Mouse (Mus musculus) right cerebral cortex, postnatal 36 days (tissue): ENCODE measurements around the gene Zscan2.
A peak's percentile ranks its signal among the peaks of the same experiment; 100 is the strongest.

Source experiments
- DNase-seq, 2 experiments: peaks; one replicate each; pipeline ENCODE4 v3.0.0; 2022; ENCODE audit warnings: low spot score in 2 of 2, mixed read lengths in 1 of 2

Gene Zscan2

DNA sequence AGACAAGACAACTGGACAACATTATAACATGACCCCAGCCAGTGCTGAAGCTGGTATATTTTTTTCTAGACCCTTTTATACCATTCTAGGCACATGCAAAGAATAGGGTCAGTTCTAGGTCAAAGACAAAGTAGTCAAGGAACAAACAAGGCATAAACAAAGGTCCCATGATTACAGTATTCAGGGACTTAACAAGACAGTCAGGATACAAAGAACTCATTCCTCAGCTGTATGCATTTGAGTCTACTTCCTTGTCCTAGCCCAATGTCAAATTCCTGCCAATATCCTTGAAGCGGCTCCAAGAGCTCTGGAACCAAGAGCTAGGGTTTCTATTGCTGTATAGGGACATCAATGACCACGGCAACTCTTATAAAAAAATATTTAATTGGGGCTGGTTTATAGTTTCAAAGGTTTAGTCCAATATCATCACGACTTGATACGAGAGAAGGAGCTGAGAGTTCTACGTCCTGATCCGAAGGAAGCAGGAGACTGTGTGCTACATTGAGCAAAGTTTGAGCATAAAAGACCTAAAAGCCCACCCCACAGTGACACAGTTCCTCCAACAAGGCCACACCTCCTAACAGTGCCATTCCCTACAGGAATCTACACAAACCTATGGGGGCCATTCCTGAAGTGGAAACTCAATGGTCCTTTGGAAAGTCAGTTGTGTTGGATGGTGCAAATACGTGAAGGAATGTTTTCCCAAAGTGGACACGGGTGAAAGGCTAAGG is 16.6 kb upstream of the Zscan2 start:
- no peak for DNase-seq

DNA sequence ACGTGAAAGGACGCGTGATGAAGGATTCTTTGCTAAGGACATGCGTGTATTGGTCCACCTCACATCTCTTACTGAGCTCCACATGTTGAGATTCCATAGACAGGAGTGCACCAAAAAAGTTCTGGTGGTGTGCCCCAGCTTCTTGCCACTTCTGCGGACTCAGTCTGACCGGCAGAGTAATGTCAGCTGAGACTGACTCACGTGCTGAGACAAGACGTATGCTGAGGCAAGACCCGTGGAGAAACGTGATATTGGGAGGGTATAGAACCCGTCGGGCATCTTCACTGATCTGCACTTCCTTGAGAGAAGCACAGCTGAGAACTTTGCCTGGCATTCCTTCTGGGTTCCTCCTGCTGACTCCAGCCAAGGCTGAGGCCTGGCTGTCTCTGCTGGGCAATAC is 16.0 kb upstream of the Zscan2 start:
- DNase-seq = no peak

DNA sequence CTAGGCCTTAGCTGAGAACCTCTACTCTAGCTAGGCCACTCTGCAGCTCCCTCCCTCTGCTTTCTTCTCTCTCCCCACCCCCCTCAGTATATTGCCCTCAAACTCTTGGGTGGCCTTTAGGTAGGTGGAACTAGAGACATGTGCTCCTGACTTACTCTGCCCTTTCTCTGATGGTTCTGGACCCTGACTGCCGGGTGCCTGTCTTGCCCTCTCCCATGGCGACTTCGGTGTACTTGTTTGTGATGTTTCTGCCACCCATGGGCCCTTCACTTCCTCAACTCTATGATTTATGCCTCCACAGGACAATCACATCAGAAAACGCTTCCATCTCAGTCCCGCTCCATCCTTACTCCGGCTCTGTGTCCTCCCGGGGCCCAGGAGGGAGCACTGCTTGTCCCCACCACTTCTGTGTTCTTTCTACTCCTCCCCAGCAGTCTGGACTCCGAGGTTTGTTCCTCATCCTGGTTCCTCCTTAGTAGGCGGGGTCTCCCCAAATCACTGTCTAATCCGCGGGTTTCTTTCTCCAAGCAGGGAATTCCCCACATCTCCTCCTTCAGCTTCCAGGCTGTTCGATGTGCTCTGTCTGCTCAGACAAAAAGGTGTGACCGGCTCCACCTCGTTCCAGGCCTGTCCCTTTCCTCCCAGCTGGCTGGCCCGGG is 15.0 kb upstream of the Zscan2 start:
- no peak for DNase-seq

DNA sequence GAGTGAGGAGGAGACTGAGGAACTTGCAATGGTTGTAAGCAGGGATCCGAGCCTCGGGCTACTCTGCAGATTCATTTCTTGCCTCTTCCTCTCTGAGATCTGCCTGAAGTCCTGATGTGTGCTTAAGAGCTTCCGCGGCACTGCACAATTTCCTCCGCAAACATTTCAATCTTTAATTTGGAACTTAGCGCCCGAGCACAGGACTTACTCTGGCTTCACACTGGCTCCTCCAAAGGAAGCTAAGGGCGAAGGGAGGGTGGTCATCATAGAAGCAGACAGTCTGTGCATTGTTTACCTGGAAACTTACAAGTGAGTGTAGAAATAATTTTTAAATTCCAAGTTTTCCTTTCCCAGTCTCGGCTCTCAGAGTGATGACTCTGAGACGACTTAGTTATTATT is 14.4 kb upstream of the Zscan2 start:
- no peak for DNase-seq

DNA sequence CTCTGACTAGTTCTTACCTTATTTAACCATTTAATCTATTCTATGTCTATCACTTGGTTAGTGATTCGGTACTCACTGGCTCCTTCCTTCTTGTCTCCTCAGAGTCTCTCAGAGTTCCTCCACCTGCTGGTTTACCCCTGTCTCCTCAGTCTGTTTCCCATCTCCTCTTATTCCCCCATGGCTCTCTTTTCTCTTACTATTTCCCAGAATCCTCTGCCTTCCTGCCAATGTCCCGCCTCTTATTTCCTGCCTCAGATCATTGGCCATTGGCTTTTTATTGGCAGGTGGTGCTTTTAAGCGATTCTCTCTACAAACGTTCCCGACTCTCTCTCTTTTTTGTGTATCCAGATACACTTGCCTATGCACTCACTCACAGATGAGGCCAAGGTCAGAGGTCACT is 14.0 kb upstream of the Zscan2 start:
- DNase-seq = no peak

DNA sequence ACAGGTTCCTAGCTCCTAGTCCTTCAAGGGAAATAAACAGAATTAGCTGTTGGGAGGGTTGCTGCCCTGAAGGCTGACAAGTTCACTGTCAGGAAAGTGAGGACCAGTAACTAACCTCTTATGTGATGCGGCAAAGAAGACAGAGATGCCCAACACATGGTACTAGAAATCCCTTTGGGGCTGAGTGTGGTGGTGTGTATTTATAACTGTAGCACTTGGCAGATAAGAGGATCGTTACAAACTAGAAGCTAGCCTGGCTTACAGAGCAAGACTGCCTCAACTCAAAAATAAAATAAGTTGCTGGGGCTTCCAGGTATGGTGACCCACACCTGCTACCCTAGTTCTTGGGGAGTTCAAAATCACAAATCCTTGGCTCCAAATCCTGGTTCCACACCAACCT is 11.5 kb upstream of the Zscan2 start:
- no peak for DNase-seq

DNA sequence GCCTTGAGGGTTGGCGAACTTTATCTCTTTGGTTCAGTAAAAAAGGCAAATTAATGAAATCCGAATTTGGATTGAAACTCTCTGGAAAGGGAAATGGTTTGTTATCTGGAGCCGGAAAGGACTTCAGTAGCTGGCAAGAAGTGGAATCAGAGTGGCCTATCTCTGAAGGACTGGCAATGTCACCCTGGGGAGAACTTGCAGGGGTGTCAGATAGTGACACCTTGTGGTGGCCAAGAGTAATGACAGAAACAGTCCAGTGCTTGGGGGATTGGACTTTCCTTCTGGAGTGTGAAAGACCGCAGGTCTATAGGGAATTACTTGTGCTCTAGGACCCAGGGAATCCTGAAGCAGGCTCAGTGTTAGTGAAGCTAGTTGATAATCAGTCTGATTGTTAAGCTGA is 11.0 kb upstream of the Zscan2 start:
- DNase-seq = no peak

DNA sequence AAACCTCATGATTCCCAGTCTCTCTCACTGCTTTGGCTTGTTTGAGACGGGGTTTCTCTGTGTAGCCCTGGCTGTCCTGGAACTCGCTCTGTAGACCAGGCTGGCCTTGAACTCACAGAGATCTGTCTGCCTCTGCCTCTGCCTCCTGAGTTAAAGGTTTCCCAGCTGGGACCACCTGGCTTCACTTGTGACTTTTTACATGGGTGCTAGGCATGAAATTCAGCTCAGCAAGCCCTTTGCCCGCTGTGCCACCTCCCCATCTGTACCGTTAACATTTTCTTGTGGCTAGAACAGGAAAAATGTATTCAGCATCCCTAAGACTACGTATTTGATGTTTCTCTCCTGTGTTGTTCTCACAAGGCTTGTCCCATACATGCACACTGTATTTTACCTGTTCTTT is 10.2 kb upstream of the Zscan2 start:
- DNase-seq = no peak

DNA sequence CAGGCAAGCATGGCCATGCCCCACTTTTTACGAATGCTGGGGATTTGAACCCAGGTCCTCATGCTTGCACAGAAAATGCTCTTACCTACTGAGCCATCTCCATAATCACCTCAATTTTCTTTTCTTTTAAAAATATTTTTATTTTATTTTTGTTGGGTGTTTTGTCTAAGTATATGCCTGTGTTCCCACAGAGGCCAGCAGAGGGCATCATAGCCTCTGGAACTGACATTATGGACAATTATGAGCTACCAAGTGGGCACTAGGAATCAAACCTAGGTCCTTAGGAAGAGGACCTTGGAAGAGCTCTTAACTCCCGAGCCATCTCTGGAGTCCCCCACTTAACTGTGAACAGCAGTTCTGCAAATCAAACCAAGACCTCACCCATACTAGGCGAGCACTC is 7.5 kb upstream of the Zscan2 start:
- no peak for DNase-seq

DNA sequence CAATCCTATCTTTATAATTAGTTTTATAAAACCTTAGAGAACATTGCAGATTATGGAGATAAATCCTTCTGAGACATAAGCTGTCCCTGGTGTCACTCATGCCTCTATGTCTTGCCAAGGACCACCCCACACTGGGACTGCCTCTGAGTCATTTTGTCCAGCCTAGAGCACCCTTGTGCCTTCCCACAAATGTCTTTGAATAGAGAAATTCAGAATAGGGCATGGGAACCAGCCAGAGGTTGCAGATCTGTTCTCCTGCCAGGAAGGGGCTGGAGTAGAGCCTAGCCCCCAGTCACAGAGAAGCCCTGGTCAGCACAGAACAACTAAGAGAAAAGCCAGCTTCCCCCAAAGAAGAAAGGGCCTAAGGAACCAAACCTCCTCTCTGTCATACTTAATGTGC is 5.4 kb upstream of the Zscan2 start:
- DNase-seq = no peak

DNA sequence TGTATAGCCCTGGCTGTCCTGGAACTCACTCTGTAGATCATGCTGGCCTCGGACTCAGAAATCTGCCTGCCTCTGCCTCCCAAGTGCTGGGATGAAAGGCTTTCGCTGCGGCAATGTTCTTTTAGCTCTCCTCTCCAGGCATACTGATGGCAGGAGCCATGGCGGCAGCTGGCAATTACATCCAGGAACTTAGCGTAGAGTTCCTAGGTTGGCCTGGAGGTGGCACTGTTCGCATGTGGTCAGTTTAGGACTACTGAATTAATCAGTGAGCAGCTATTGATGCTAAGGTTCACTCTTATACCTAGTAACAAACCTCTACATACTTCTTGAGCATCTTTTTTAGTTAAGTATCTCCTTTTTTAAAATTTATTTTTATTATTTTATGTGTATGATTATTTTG is 3.5 kb upstream of the Zscan2 start:
- peak; percentile 51 to 56 for DNase-seq

DNA sequence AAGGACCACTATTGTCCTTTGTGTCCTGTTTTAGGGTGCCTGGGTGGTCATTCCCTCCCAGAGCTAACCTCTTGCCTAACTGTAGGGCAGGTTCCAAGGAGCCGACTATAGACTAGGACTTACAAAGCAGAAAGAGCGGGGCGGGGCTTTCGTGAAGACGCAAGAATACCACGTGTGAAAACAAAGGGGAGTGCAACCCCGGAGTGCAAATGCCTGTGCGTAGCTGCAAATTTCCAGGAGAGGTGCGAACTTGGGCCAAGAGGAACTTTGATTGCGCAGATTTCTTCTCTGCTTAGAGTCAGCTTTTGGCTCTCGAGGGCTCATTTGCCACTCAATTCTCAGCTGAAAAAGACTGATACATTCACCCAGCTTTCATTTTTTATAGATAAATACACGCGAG is 493 bp upstream of the Zscan2 start:
- peak in 1 of 2 experiments; percentile 38 for DNase-seq

DNA sequence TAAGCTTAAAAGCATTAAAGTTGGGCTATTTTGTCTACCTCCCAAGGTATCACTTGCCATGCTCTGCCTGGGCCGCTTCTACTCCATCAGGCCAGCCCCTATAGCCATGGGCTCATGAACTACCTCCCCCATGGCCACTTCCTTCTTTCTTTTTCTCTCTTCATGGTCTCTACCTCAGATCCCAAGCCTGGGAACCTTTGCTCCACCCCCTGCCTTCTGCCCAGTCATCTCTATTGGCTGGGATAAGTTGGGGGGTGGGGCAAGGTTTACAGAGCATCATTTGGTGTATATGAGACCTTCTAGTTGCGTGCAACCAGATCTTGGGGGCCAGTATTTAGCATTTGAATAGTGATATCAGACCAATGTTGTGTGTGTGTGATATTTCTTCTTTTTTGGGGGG is 1.8 kb downstream of the Zscan2 start:
- no peak for DNase-seq

DNA sequence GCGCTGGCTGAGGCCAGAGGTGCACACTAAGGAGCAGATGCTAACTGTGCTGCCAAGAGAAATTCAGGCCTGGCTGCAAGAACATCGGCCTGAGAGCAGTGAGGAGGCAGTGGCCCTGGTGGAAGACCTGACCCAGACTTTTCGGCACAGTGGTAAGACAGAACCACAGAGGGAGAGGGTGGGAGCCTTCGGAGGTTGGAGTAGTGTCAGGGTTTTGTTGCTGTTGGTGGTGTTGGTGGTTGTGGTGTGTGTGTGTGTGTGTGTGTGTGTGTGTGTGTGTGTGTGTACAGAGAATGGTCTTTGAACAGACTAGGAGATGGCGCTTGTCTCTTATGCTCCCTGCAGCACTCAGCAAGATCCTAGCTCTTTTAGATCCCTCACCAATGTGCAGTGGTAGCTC is 2.8 kb downstream of the Zscan2 start:
- DNase-seq = no peak

DNA sequence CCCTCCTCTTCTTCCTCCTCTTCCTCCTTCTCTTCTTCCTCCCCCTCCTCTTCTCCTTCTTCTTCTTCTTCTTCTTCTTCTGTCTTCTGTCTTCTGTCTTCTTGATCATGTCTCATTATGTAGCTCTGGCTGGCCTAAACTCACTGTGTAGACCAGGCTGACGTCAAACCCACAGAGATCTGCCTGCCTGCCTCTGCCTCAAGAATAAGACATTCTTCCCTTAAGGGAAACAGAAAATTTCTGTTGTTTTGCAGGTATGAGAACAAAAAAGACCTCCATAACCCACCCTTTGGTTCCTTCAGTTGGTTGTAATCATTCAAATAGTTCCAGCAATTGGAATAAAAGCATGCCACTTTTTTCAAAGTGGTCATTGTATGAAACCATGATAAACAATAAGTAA is 3.4 kb downstream of the Zscan2 start:
- DNase-seq = no peak

DNA sequence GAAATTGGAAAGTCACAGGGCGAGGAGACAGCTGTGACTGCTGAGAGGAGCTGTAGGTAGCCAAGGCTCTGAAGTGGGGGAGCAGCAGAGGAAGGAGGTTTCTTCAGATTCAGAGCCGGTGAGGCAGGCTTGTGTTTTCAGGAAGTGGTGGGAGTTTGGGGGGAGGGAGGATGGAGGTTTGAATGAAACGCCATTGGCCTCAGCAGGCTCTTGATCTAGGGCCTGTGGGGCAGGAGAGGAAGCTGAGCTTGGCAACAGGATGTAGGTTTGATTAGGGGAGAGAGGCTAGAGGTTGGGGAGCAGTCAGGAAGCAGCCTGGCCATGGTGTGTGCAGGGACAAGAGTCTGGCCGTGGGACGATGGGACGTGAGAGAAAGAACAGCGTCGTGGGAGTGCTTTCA is 4.1 kb downstream of the Zscan2 start:
- DNase-seq = no peak

DNA sequence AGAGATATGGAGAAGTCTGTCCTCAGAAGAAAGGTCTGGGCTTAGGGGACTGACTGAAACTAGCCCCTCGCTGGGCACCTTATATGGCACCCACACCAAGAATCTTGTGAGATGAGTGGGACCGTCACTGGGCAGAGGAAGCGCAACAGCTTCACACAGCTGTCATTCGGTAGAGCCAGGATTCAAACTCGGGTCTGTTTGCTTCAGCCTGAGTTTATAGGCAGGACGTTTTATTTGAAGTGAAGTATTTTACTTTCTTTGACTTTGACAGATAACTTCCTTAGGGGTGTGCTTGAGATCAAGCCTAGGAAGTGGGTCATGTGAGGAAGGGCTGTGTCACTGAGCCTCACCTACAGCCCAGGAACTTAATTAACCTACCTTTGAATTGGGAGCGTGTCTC is 4.8 kb downstream of the Zscan2 start:
- DNase-seq = no peak

DNA sequence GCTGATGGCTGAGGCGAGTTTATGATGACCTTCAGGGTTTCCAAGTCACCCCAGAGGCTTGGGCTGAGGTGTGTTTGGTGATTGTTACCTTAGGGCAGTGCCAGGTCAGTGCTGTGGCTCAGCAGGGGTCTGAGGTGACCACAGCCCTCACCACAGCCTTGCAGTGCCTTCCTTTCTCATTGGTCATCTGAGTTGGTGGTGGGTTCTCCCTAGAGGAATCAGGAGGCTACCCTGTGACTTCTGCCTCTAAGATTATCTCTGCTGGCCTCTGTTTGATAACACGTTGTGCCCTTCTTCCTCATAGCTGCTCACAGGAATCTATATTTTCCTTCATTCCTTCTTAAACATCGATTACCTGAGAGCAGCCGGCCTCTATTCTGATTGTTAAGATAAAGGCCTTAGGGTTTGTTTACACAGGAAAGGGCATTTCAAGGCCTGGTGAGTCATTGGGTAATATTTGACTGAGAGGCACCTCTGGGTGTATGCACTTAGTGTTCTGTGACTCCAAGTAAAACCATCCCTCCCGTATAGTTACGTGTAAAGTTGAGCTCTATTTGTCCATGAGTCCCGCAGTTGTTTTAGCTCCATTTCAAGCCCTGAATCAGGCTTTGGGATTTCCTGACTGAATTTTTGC is 5.9 kb downstream of the Zscan2 start:
- no peak for DNase-seq

DNA sequence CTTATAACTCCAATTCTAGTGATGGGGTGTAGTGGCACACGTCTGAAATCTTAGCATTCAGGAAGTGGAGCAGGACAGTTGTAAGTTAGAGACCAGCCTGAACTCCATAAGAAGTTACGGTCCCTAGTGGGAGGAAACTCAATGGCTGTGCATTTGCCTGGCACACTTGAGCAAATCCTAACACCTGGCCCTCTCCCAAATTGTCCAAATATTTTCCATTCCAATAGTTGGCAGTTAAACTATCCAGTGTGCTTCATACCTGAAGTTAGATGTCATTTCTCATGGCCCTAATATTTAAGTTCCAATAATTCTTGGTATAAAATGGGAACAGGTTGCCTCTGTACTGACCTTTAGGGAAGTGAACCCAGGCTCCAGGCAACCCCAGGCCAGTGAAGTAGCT is 8.0 kb downstream of the Zscan2 start:
- DNase-seq = no peak

DNA sequence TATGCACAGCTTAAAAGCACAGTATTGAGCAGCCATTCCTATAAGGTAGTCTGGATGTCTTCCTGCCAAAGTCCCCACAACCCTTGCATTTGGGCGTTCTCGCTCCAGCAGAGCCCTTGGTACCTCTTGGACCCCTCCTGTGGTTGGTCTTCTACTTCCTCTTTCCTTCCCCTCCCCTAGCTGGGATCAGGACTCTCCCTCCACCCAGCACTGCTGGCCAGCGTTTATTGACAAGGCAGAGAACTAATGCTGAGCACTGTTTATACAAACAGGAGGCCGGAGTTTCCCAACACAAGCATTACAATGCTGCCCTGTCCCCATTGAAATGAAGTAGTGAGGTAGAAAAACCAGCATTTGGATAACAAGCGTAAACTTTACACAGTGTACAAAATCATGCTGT is 12.3 kb downstream of the Zscan2 start:
- DNase-seq = no peak

DNA sequence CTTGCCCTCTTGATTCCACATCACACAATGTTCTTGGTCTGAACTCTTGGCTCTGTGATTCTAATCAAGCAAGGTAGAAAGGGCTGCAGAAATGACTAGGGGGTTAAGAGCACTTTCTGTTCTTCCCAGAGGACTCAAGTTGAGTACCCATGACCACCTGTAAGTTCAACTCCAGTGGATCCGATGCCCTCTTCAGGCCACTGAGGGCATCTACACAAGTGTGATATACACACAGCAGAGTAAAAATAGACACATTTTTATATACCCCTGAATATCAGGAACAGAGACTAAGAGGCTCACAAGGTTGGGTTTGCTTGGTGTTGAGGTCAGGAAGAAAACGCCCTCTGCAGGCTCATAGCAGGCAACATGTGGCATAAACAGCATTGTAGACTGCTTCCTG is 12.9 kb downstream of the Zscan2 start:
- no peak for DNase-seq

DNA sequence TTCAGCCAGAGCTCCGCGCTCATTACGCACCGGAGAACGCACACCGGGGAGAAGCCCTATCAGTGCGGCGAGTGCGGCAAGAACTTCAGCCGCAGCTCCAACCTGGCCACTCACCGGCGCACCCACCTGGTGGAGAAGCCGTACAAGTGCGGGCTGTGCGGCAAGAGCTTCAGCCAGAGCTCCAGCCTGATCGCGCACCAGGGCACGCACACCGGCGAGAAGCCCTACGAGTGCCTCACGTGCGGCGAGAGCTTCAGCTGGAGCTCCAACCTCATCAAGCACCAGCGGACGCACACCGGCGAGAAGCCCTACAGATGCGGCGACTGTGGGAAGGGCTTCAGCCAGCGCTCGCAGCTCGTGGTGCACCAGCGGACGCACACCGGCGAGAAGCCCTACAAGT is 15.0 kb downstream of the Zscan2 start:
- no peak for DNase-seq

DNA sequence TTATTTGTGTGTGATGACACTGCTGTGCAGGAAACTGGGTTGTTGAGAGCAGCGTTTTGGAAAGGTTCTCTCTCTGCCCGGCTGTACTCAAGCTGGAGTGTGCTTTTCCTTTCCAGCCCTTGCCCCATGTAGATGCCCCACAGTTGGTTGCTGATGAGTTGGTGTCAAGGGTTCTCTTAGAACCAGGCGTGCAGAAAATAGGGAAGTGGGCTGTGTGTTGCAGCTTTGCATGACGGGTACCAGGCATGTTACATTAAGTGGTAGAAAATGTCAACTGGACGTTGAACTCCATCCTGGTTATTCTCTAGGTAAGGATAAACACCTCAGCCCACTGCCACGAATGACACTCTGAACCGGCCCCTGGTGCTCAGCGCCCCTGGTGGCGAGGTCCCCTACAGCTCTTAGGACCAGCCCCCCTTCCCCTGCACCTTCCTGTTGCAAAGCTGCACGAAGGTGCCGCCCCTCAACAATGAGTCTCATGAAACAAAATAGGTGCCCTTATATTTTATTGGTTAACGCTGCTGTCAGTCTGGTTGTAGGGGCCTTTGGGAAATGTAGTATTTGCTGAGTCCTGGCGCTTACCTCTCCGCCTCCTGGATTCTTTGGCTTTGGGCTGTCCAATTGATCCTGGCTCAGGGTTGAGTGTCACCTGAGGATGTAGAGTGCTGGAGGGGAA is 22.2 kb downstream of the Zscan2 start:
- DNase-seq = peak; percentile 65 to 68
